26 mouse cellular contexts compared by ENCODE assay signal in genomic region chr3:35725096-35725495, GRCm38 (mm10).
"Had no signal": no experiment of that assay in that cellular context is flagged by ENCODE, and none has a peak within 500 bp of the region (broad histone marks: within the 10 kb centered on the region; RNA-seq: fewer than 3 reads in every experiment).

No protein-coding gene starts in this region.

- ATAC-seq: hindbrain, postnatal 0 days; intestine, embryonic 16.5 days had no signal

- H3K4me1 ChIP-seq: heart, embryonic 13.5 days; heart, embryonic 15.5 days; hindbrain, embryonic 13.5 days; hindbrain, embryonic 15.5 days; kidney, embryonic 15.5 days; limb, embryonic 13.5 days; limb, embryonic 15.5 days had no signal

- H3K9ac ChIP-seq: heart, embryonic 13.5 days; heart, embryonic 15.5 days; hindbrain, embryonic 13.5 days; hindbrain, embryonic 15.5 days; kidney, embryonic 15.5 days; limb, embryonic 13.5 days; limb, embryonic 15.5 days; liver, embryonic 13.5 days; liver, embryonic 15.5 days had no signal

- H3K4me2 ChIP-seq: heart, embryonic 11.5 days; heart, embryonic 13.5 days; heart, embryonic 15.5 days; hindbrain, embryonic 13.5 days; hindbrain, embryonic 15.5 days; kidney, embryonic 15.5 days; limb, embryonic 13.5 days; limb, embryonic 15.5 days; liver, embryonic 13.5 days; liver, embryonic 15.5 days had no signal

- H3K4me3 ChIP-seq: gastrocnemius, adult 2 months; heart, adult 2 months; heart, embryonic 13.5 days; heart, embryonic 15.5 days; hindbrain, embryonic 13.5 days; hindbrain, embryonic 15.5 days; kidney, embryonic 15.5 days; left cerebral cortex, adult 2 months; limb, embryonic 13.5 days; limb, embryonic 15.5 days; liver, embryonic 13.5 days; liver, embryonic 15.5 days had no signal

- DNase-seq: gastrocnemius, adult 2 months; gastrocnemius, postnatal 10 days; gastrocnemius, postnatal 36 days; heart, adult 11 months; heart, adult 2 months; heart, postnatal 14 days; heart, postnatal 36 days; kidney, adult 11 months; kidney, adult 2 months; kidney, adult 9 months; kidney, postnatal 14 days; kidney, postnatal 36 days; liver, embryonic 13.5 days had no signal

- H3K9me3 ChIP-seq: heart, embryonic 13.5 days; heart, embryonic 15.5 days; hindbrain, embryonic 13.5 days; hindbrain, embryonic 15.5 days; kidney, embryonic 15.5 days; limb, embryonic 13.5 days; limb, embryonic 15.5 days; liver, embryonic 13.5 days; liver, embryonic 15.5 days had no signal

- H3K27ac ChIP-seq: gastrocnemius, adult 2 months; heart, adult 2 months; heart, embryonic 13.5 days; heart, embryonic 15.5 days; hindbrain, embryonic 13.5 days; hindbrain, embryonic 15.5 days; hindbrain, postnatal 0 days; kidney, embryonic 15.5 days; kidney, postnatal 0 days; left cerebral cortex, adult 2 months; limb, embryonic 13.5 days; limb, embryonic 15.5 days; liver, embryonic 13.5 days; liver, embryonic 15.5 days had no signal

- H3K27me3 ChIP-seq: heart, embryonic 13.5 days; heart, embryonic 15.5 days; hindbrain, embryonic 13.5 days; hindbrain, embryonic 15.5 days; kidney, embryonic 15.5 days; limb, embryonic 13.5 days; limb, embryonic 15.5 days; liver, embryonic 13.5 days; liver, embryonic 15.5 days had no signal

- H3K36me3 ChIP-seq: heart, embryonic 13.5 days; heart, embryonic 15.5 days; hindbrain, embryonic 13.5 days; hindbrain, embryonic 15.5 days; kidney, embryonic 15.5 days; limb, embryonic 13.5 days; limb, embryonic 15.5 days; liver, embryonic 13.5 days; liver, embryonic 15.5 days had no signal
